Mouse (Mus musculus): ENCODE measurements around the gene Khdrbs1. TPM values are rescaled to one million over a fixed set of nuclear protein-coding genes. Genes with fewer than 3 reads are reported as not detected.
A peak's percentile ranks its signal among the peaks of the same experiment; 100 is the strongest.
"Not testable (repeated sequence)": the region's sequence is repeated elsewhere in the genome, so short reads cannot be mapped to it uniquely, and the experiment has no call there.

Khdrbs1 gene
- polyA plus RNA-seq, 1 experiment from 2014 or later = 95.2 TPM

- DNase-seq (ENCODE audit: low read depth, low spot score) (no peak), ATAC-seq (no peak)
- POLR2A ChIA-PET = no interaction called here
- CTCF ChIA-PET = no interaction called here
- no peaks in the 10 kb centered on the region for H3K27me3 ChIP-seq
- in situ Hi-C loops (cut with MboI; ENCODE audit: low pct_unique_long_range_greater_than_20kb) = no loop called here
- TF ChIP-seq CTCF (IDR thresholded peaks at IDR 0.05) = no peak
These were observed 4.0 kb upstream of the Khdrbs1 start for GRCm38 (mm10) chr4:129746106-129746505.

- CTCF ChIA-PET = no interaction called here
- in situ Hi-C loops (cut with MboI; ENCODE audit: low pct_unique_long_range_greater_than_20kb) = no loop called here
- DNase-seq (ENCODE audit: low read depth, low spot score) = no peak
- TF ChIP-seq CTCF (IDR thresholded peaks at IDR 0.05) = no peak
- POLR2A ChIA-PET = no interaction called here
- no peak for ATAC-seq
- no peaks in the 10 kb centered on the region for H3K27me3 ChIP-seq
These were observed 1.4 kb upstream of the Khdrbs1 start for GRCm38 (mm10) chr4:129743494-129743893.

- no peak for TF ChIP-seq CTCF (IDR thresholded peaks at IDR 0.05)
- H3K27me3 ChIP-seq = no peaks in the 10 kb centered on the region
- CTCF ChIA-PET = no interaction called here
- in situ Hi-C loops (cut with MboI; ENCODE audit: low pct_unique_long_range_greater_than_20kb) = no loop called here
- POLR2A ChIA-PET = no interaction called here
- ATAC-seq = no peak
- no peak for DNase-seq (ENCODE audit: low read depth, low spot score)
These were observed 897 bp upstream of the Khdrbs1 start for GRCm38 (mm10) chr4:129743010-129743390.

GRCm38 (mm10) chr4:129741974-129742231 is 200 bp downstream of the Khdrbs1 start:
- no peaks in the 10 kb centered on the region for H3K27me3 ChIP-seq
- ATAC-seq = peak; percentile 6
- no peak for DNase-seq (ENCODE audit: low read depth, low spot score)
- in situ Hi-C loops (cut with MboI; ENCODE audit: low pct_unique_long_range_greater_than_20kb) = no loop called here
- TF ChIP-seq CTCF (IDR thresholded peaks at IDR 0.05) = no peak
- ChIA-PET CTCF (no interaction called here), POLR2A (interaction anchor here (0.6 to 1.2 kb wide), 3 partner anchors 9 to 35 kb away, joined by 3 read pairs; no protein-coding TSS in a partner anchor)

GRCm38 (mm10) chr4:129741251-129741973 is 691 bp downstream of the Khdrbs1 start:
- ATAC-seq = peak; percentile 41
- no peaks in the 10 kb centered on the region for H3K27me3 ChIP-seq
- TF ChIP-seq CTCF (IDR thresholded peaks at IDR 0.05) = no peak
- ChIA-PET POLR2A (interaction anchor here (0.6 to 1.2 kb wide), 3 partner anchors 9 to 35 kb away, joined by 3 read pairs; no protein-coding TSS in a partner anchor), CTCF (no interaction called here)
- DNase-seq (ENCODE audit: low read depth, low spot score) = no peak
- in situ Hi-C loops (cut with MboI; ENCODE audit: low pct_unique_long_range_greater_than_20kb) = no loop called here

GRCm38 (mm10) chr4:129739111-129739645 is 2.9 kb downstream of the Khdrbs1 start:
- DNase-seq (ENCODE audit: low read depth, low spot score) = no peak
- CTCF ChIA-PET = no interaction called here
- H3K27me3 ChIP-seq = no peaks in the 10 kb centered on the region
- TF ChIP-seq CTCF (IDR thresholded peaks at IDR 0.05) = no peak
- POLR2A ChIA-PET = no interaction called here
- in situ Hi-C loops (cut with MboI; ENCODE audit: low pct_unique_long_range_greater_than_20kb) = no loop called here
- ATAC-seq = no peak

- TF ChIP-seq CTCF (IDR thresholded peaks at IDR 0.05) = no peak
- DNase-seq (ENCODE audit: low read depth, low spot score) (no peak), ATAC-seq (no peak)
- POLR2A ChIA-PET = no interaction called here
- no peaks in the 10 kb centered on the region for H3K27me3 ChIP-seq
- CTCF ChIA-PET = interaction anchor here (1.4 kb wide), 1 partner anchor 9 kb away, joined by 3 read pairs; no protein-coding TSS in a partner anchor
- in situ Hi-C loops (cut with MboI; ENCODE audit: low pct_unique_long_range_greater_than_20kb) = no loop called here
These were observed 5.9 kb downstream of the Khdrbs1 start for GRCm38 (mm10) chr4:129736173-129736572.

- CTCF ChIA-PET = interaction anchor here (1.4 kb wide), 1 partner anchor 9 kb away, joined by 3 read pairs; no protein-coding TSS in a partner anchor
- POLR2A ChIA-PET; H3K27me3 ChIP-seq; DNase-seq (ENCODE audit: low read depth, low spot score); in situ Hi-C loops (cut with MboI; ENCODE audit: low pct_unique_long_range_greater_than_20kb); ATAC-seq: not testable (repeated sequence)
These were observed 6.6 kb downstream of the Khdrbs1 start for GRCm38 (mm10) chr4:129735485-129735884.

GRCm38 (mm10) chr4:129731423-129731822 is 10.7 kb downstream of the Khdrbs1 start:
- H3K27me3 ChIP-seq = no peaks in the 10 kb centered on the region
- no peak for ATAC-seq
- POLR2A ChIA-PET = no interaction called here
- in situ Hi-C loops (cut with MboI; ENCODE audit: low pct_unique_long_range_greater_than_20kb) = no loop called here
- CTCF ChIA-PET = no interaction called here
- DNase-seq (ENCODE audit: low read depth, low spot score) = no peak
- TF ChIP-seq CTCF (IDR thresholded peaks at IDR 0.05) = no peak

GRCm38 (mm10) chr4:129716310-129716709 is 25.8 kb downstream of the Khdrbs1 start:
- CTCF ChIA-PET = interaction anchor here (1.4 kb wide), 1 partner anchor 12 kb away, joined by 4 read pairs; no protein-coding TSS in a partner anchor
- TF ChIP-seq CTCF (IDR thresholded peaks at IDR 0.05) = no peak
- H3K27me3 ChIP-seq = no peaks in the 10 kb centered on the region
- DNase-seq (ENCODE audit: low read depth, low spot score) = no peak
- ATAC-seq = no peak
- POLR2A ChIA-PET = no interaction called here
- in situ Hi-C loops (cut with MboI; ENCODE audit: low pct_unique_long_range_greater_than_20kb) = no loop called here

- TF ChIP-seq CTCF (IDR thresholded peaks at IDR 0.05) = no peak
- no peaks in the 10 kb centered on the region for H3K27me3 ChIP-seq
- no peak for ATAC-seq
- no peak for DNase-seq (ENCODE audit: low read depth, low spot score)
- ChIA-PET POLR2A (no interaction called here), CTCF (interaction anchor here (1.8 kb wide), 1 partner anchor 11 kb away, joined by 5 read pairs; no protein-coding TSS in a partner anchor)
- in situ Hi-C loops (cut with MboI; ENCODE audit: low pct_unique_long_range_greater_than_20kb) = loop anchor here (10.0 kb wide), 1 partner anchor 75 kb away; no protein-coding TSS in a partner anchor
These were observed 32.5 kb downstream of the Khdrbs1 start for GRCm38 (mm10) chr4:129709486-129710129.
